ENCODE assay signal across 11 mouse cellular contexts in the genomic region with DNA sequence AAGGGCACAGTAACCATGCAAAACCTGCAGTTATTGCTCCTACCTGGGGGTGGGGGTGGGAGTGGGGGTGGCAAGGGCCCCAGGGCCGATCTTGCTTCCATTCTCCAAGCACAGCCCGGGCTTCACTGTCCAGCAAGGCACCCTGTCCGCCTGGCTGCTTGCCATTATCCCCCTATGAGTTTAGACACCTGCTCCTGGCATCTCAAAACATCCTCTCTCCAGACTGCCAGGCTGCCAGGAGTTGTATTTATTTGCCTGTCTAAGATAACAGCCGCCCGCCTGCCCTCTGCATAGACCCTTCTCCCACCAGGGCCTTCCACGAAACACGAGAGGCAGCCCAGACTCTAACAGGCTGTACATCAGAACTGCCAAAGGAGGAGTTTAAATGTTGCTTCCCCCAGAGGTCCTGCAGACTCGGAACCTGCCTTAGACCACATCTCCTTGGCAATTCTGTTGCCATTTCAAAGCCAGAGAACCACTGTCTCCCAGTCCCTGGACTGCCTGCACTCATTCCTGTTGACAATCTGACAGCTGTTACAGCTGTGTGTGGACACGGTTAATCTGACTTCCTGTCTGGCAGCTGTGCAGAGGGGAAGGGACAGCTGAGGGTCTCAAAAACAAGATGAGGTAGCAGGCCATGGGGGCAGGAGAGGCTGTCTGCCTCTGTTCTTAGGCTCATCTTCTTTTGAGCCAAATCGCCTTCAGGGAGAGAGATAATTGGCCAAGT. TPM values are rescaled to one million over a fixed set of nuclear protein-coding genes. Genes with fewer than 3 reads are reported as not detected.
DNase-seq lines count a peak whose midpoint lies in the region; ATAC-seq and TF ChIP-seq lines count a peak whose summit lies in the region.
"Had no signal": no experiment of that assay in that cellular context is flagged by ENCODE, and none has a peak within 500 bp of the region (broad histone marks: within the 10 kb centered on the region; RNA-seq: fewer than 3 reads in every experiment).

No protein-coding gene starts in this region.

- WGBS in forebrain, embryonic 13.5 days, result 73% methylated on average over 10 of the region's 10 CpGs
- WGBS in forebrain, embryonic 15.5 days, result 58% methylated on average over 10 of the region's 10 CpGs
- WGBS in lung, embryonic 14.5 days, result 23% methylated on average over 10 of the region's 10 CpGs
- 29% methylated on average over 10 of the region's 10 CpGs for WGBS in lung, adult 2 months
- WGBS in embryonic facial prominence, embryonic 14.5 days, result 46% methylated on average over 10 of the region's 10 CpGs

- TF ChIP-seq CTCF in lung, embryonic 14.5 days (IDR thresholded peaks at IDR 0.05; ENCODE audit: low read depth), result no peak
- TF ChIP-seq CTCF in lung, adult 2 months (IDR thresholded peaks at IDR 0.05; ENCODE audit: insufficient read depth, low read length), result no peak

- H3K27me3 ChIP-seq in forebrain, embryonic 13.5 days, result no peaks in the 10 kb centered on the region
- no peaks in the 10 kb centered on the region for H3K27me3 ChIP-seq in forebrain, embryonic 15.5 days
- H3K27me3 ChIP-seq in lung, embryonic 14.5 days (ENCODE audit: insufficient read depth, low read length), result no peaks in the 10 kb centered on the region
- no peaks in the 10 kb centered on the region for H3K27me3 ChIP-seq in embryonic facial prominence, embryonic 14.5 days (replicated peaks; ENCODE audit: control insufficient read depth, insufficient read depth, low read length)
- H3K27me3 ChIP-seq in myocyte (ENCODE audit: control insufficient read depth, insufficient read depth, insufficient read length), result no peaks in the 10 kb centered on the region

- no peaks in the 10 kb centered on the region for H3K9me3 ChIP-seq in forebrain, embryonic 13.5 days (replicated peaks)
- no peaks in the 10 kb centered on the region for H3K9me3 ChIP-seq in forebrain, embryonic 15.5 days
- H3K9me3 ChIP-seq in lung, embryonic 14.5 days (ENCODE audit: low read depth, low read length), result no peaks in the 10 kb centered on the region
- no peaks in the 10 kb centered on the region for H3K9me3 ChIP-seq in embryonic facial prominence, embryonic 14.5 days (ENCODE audit: control insufficient read depth, low read length)

- no peak overlapping the region for H3ac ChIP-seq in myocyte (ENCODE audit: control insufficient read depth, insufficient read length)

- peak; percentile 69 for DNase-seq in lung, embryonic 14.5 days
- DNase-seq in lung, adult 2 months, result no peak
- peak; percentile 73 for DNase-seq in embryonic facial prominence, embryonic 14.5 days (ENCODE audit: low spot score)
- DNase-seq in urinary bladder, postnatal 36 days (ENCODE audit: low spot score in 2 of 2), result no peak
- DNase-seq in urinary bladder, adult 2 months (ENCODE audit: low spot score), result no peak
- DNase-seq: gastrocnemius, postnatal 14 days; right cerebral cortex, postnatal 4 days had no signal

- peaks cover 71% of the 10 kb centered on the region for H3K79me2 ChIP-seq in myocyte (ENCODE audit: control insufficient read depth, insufficient read depth)

- no peak for TF ChIP-seq POLR2A in lung, adult 2 months (IDR thresholded peaks at IDR 0.05; ENCODE audit: borderline replicate concordance, extremely low read depth, low read depth, low read length)
- TF ChIP-seq POLR2A in myocyte (IDR thresholded peaks at IDR 0.05; ENCODE audit: insufficient read length, low read depth), result no peak

- no peak for ATAC-seq in forebrain, embryonic 13.5 days
- no peak for ATAC-seq in forebrain, embryonic 15.5 days (replicated peaks)
- ATAC-seq in lung, embryonic 14.5 days (ENCODE audit: insufficient read depth), result no peak
- no peak for ATAC-seq in embryonic facial prominence, embryonic 14.5 days (ENCODE audit: low read depth)

- H3K27ac ChIP-seq in forebrain, embryonic 13.5 days, result no peak overlapping the region; the same call in 1 of the 2 replicates
- H3K27ac ChIP-seq in forebrain, embryonic 15.5 days (replicated peaks), result no peak overlapping the region; the same call in 1 of the 2 replicates
- H3K27ac ChIP-seq in lung, embryonic 14.5 days (ENCODE audit: low read depth), result peak overlapping the region; percentile 85; the same call in 1 of the 2 replicates
- H3K27ac ChIP-seq in embryonic facial prominence, embryonic 14.5 days (replicated peaks; ENCODE audit: low read depth, low read length), result 0 out of 2 replicates have a peak overlapping the region, but pooled peaks have one; percentile 49
- H3K27ac ChIP-seq: liver, embryonic 14.5 days had no signal

- H3K4me3 ChIP-seq in forebrain, embryonic 13.5 days, result no peak overlapping the region
- no peak overlapping the region for H3K4me3 ChIP-seq in forebrain, embryonic 15.5 days
- no peak overlapping the region for H3K4me3 ChIP-seq in lung, embryonic 14.5 days (ENCODE audit: low read depth, low read length)
- H3K4me3 ChIP-seq in lung, adult 2 months (replicated peaks; ENCODE audit: extremely low read depth, low read depth, low read length), result no peak overlapping the region
- H3K4me3 ChIP-seq in embryonic facial prominence, embryonic 14.5 days (ENCODE audit: low read depth, low read length), result no peak overlapping the region
- no peak overlapping the region for H3K4me3 ChIP-seq in myocyte

- 0 out of 2 replicates have a peak overlapping the region, but pooled peaks have one; percentile 19 for H3K9ac ChIP-seq in forebrain, embryonic 13.5 days
- no peak overlapping the region for H3K9ac ChIP-seq in forebrain, embryonic 15.5 days (replicated peaks)
- peak overlapping the region; percentile 21; the same call in 1 of the 2 replicates for H3K9ac ChIP-seq in lung, embryonic 14.5 days
- H3K9ac ChIP-seq in embryonic facial prominence, embryonic 14.5 days (ENCODE audit: low read depth, low read length), result no peak overlapping the region
- H3K9ac ChIP-seq: liver, embryonic 14.5 days had no signal

- H3K4me1 ChIP-seq in forebrain, embryonic 13.5 days, result peaks cover 84% of the 10 kb centered on the region
- H3K4me1 ChIP-seq in forebrain, embryonic 15.5 days, result peaks cover 84% of the 10 kb centered on the region
- peaks cover 68% of the 10 kb centered on the region for H3K4me1 ChIP-seq in lung, embryonic 14.5 days (ENCODE audit: insufficient read depth)
- H3K4me1 ChIP-seq in lung, adult 2 months (ENCODE audit: control insufficient read depth, insufficient read depth, low read length), result peaks cover 63% of the 10 kb centered on the region
- peaks cover 66% of the 10 kb centered on the region for H3K4me1 ChIP-seq in embryonic facial prominence, embryonic 14.5 days (ENCODE audit: control insufficient read depth, insufficient read depth, low read length)

- H3K36me3 ChIP-seq in forebrain, embryonic 13.5 days (ENCODE audit: poor library complexity, severe bottlenecking), result peaks cover 20% of the 10 kb centered on the region; the same call in 1 of the 2 replicates
- H3K36me3 ChIP-seq in forebrain, embryonic 15.5 days, result peaks cover 3% of the 10 kb centered on the region; the same call in 1 of the 2 replicates
- 0 out of 2 replicates have a peak, but pooled peaks cover 4% of the 10 kb centered on the region for H3K36me3 ChIP-seq in lung, embryonic 14.5 days (ENCODE audit: insufficient read depth)
- no peaks in the 10 kb centered on the region for H3K36me3 ChIP-seq in embryonic facial prominence, embryonic 14.5 days (ENCODE audit: control insufficient read depth, insufficient read depth, low read length)
- H3K36me3 ChIP-seq in myocyte (ENCODE audit: control insufficient read depth, insufficient read depth), result no peaks in the 10 kb centered on the region

- no peak overlapping the region for H3K4me2 ChIP-seq in forebrain, embryonic 13.5 days
- H3K4me2 ChIP-seq in forebrain, embryonic 15.5 days (replicated peaks), result no peak overlapping the region
- peak overlapping the region; percentile 90; the same call in 1 of the 2 replicates for H3K4me2 ChIP-seq in lung, embryonic 14.5 days
- H3K4me2 ChIP-seq in embryonic facial prominence, embryonic 14.5 days (ENCODE audit: low read depth, low read length), result 0 out of 2 replicates have a peak overlapping the region, but pooled peaks have one; percentile 2
- peak overlapping the region; percentile 97 for H3K4me2 ChIP-seq in myocyte (ENCODE audit: low read depth)

RNA-seq across cellular contexts. Expression of gene Hdac5, which starts 15.4 kb away (rescaled TPM):
- 88.2 TPM in 2 replicates for polyA plus RNA-seq in forebrain, embryonic 13.5 days (2015; fragmentation: Nextera tagmentation; extraction: Ambion mirVana)
- 127 and 129 TPM in 2 replicates for polyA plus RNA-seq in forebrain, embryonic 15.5 days (2015; fragmentation: Nextera tagmentation; extraction: Ambion mirVana)
- polyA plus RNA-seq in lung, embryonic 14.5 days (2014; fragmentation: Nextera tagmentation; extraction: Ambion mirVana), result 41.1 and 42.7 TPM in 2 replicates
- polyA plus RNA-seq in lung, adult 2 months (2012; rRNA removed), result 140 and 160 TPM in 2 replicates
- polyA plus RNA-seq in embryonic facial prominence, embryonic 14.5 days (2014; fragmentation: Nextera tagmentation; extraction: Ambion mirVana), result 44.0 and 47.2 TPM in 2 replicates
- 77.3 TPM for polyA plus RNA-seq in myocyte (2012; fragmentation: generic; extraction: Trizol)
- polyA plus RNA-seq in urinary bladder, adult 2 months (2012; rRNA removed), result 58.1 and 75.4 TPM in 2 replicates

RNA-seq across cellular contexts. Expression of gene G6pc3, which starts 25.2 kb away (rescaled TPM):
- 21.5 and 25.6 TPM in 2 replicates for polyA plus RNA-seq in forebrain, embryonic 13.5 days (2015; fragmentation: Nextera tagmentation; extraction: Ambion mirVana)
- polyA plus RNA-seq in forebrain, embryonic 15.5 days (2015; fragmentation: Nextera tagmentation; extraction: Ambion mirVana), result 21.5 and 23.7 TPM in 2 replicates
- 31.0 and 34.5 TPM in 2 replicates for polyA plus RNA-seq in lung, embryonic 14.5 days (2014; fragmentation: Nextera tagmentation; extraction: Ambion mirVana)
- 74.4 and 82.5 TPM in 2 replicates for polyA plus RNA-seq in lung, adult 2 months (2012; rRNA removed)
- 27.9 and 29.3 TPM in 2 replicates for polyA plus RNA-seq in embryonic facial prominence, embryonic 14.5 days (2014; fragmentation: Nextera tagmentation; extraction: Ambion mirVana)
- polyA plus RNA-seq in myocyte (2012; fragmentation: generic; extraction: Trizol), result 58.1 TPM
- 73.3 and 80.1 TPM in 2 replicates for polyA plus RNA-seq in urinary bladder, adult 2 months (2012; rRNA removed)

RNA-seq across cellular contexts. Expression of gene Lsm12, which starts 29.5 kb away (rescaled TPM):
- polyA plus RNA-seq in forebrain, embryonic 13.5 days (2015; fragmentation: Nextera tagmentation; extraction: Ambion mirVana), result 155 and 158 TPM in 2 replicates
- 114 and 118 TPM in 2 replicates for polyA plus RNA-seq in forebrain, embryonic 15.5 days (2015; fragmentation: Nextera tagmentation; extraction: Ambion mirVana)
- 93.2 and 109 TPM in 2 replicates for polyA plus RNA-seq in lung, embryonic 14.5 days (2014; fragmentation: Nextera tagmentation; extraction: Ambion mirVana)
- polyA plus RNA-seq in lung, adult 2 months (2012; rRNA removed), result 20.8 and 30.6 TPM in 2 replicates
- 92.9 and 98.4 TPM in 2 replicates for polyA plus RNA-seq in embryonic facial prominence, embryonic 14.5 days (2014; fragmentation: Nextera tagmentation; extraction: Ambion mirVana)
- 33.1 TPM for polyA plus RNA-seq in myocyte (2012; fragmentation: generic; extraction: Trizol)
- polyA plus RNA-seq in urinary bladder, adult 2 months (2012; rRNA removed), result 29.9 and 32.4 TPM in 2 replicates

RNA-seq across cellular contexts. Expression of gene BC030867, which starts 34.1 kb away (rescaled TPM):
- 11.0 and 13.7 TPM in 2 replicates for polyA plus RNA-seq in forebrain, embryonic 13.5 days (2015; fragmentation: Nextera tagmentation; extraction: Ambion mirVana)
- 5.6 and 7.0 TPM in 2 replicates for polyA plus RNA-seq in forebrain, embryonic 15.5 days (2015; fragmentation: Nextera tagmentation; extraction: Ambion mirVana)
- 21.4 and 22.2 TPM in 2 replicates for polyA plus RNA-seq in lung, embryonic 14.5 days (2014; fragmentation: Nextera tagmentation; extraction: Ambion mirVana)
- polyA plus RNA-seq in lung, adult 2 months (2012; rRNA removed), result 0.65 and 0.68 TPM in 2 replicates
- 11.7 and 12.6 TPM in 2 replicates for polyA plus RNA-seq in embryonic facial prominence, embryonic 14.5 days (2014; fragmentation: Nextera tagmentation; extraction: Ambion mirVana)
- polyA plus RNA-seq in myocyte (2012; fragmentation: generic; extraction: Trizol), result 4.4 TPM
- 0.41 TPM in 2 replicates for polyA plus RNA-seq in urinary bladder, adult 2 months (2012; rRNA removed)

RNA-seq across cellular contexts. Expression of gene Asb16, which starts 54.0 kb away (rescaled TPM):
- not detected in 2 replicates for polyA plus RNA-seq in forebrain, embryonic 13.5 days (2015; fragmentation: Nextera tagmentation; extraction: Ambion mirVana)
- polyA plus RNA-seq in forebrain, embryonic 15.5 days (2015; fragmentation: Nextera tagmentation; extraction: Ambion mirVana), result not detected in 2 replicates
- polyA plus RNA-seq in lung, embryonic 14.5 days (2014; fragmentation: Nextera tagmentation; extraction: Ambion mirVana), result 0.08 TPM in 1 of 2 replicates, not detected in the other
- 0.15 and 1.8 TPM in 2 replicates for polyA plus RNA-seq in lung, adult 2 months (2012; rRNA removed)
- polyA plus RNA-seq in embryonic facial prominence, embryonic 14.5 days (2014; fragmentation: Nextera tagmentation; extraction: Ambion mirVana), result 0.25 and 0.33 TPM in 2 replicates
- polyA plus RNA-seq in myocyte (2012; fragmentation: generic; extraction: Trizol), result 5.1 TPM
- polyA plus RNA-seq in urinary bladder, adult 2 months (2012; rRNA removed), result 0.63 and 0.65 TPM in 2 replicates

Comparison
In these comparisons a context has a peak if more than half of its experiments do, and no peak if none do; other contexts are left out.
1. H3K9ac ChIP-seq: peak in forebrain, embryonic 13.5 days (single experiment) and lung, embryonic 14.5 days (single experiment); none in forebrain, embryonic 15.5 days (single experiment) and embryonic facial prominence, embryonic 14.5 days (single experiment).
2. DNase-seq: peak in lung, embryonic 14.5 days (single experiment) and embryonic facial prominence, embryonic 14.5 days (single experiment); none in lung, adult 2 months (single experiment), urinary bladder, postnatal 36 days (0 of 2) and urinary bladder, adult 2 months (single experiment).
3. H3K27ac ChIP-seq: peak in lung, embryonic 14.5 days (single experiment) and embryonic facial prominence, embryonic 14.5 days (single experiment); none in forebrain, embryonic 13.5 days (single experiment) and forebrain, embryonic 15.5 days (single experiment).
4. H3K4me2 ChIP-seq: peak in lung, embryonic 14.5 days (single experiment), embryonic facial prominence, embryonic 14.5 days (single experiment) and myocyte (single experiment); none in forebrain, embryonic 13.5 days (single experiment) and forebrain, embryonic 15.5 days (single experiment).